Mouse (Mus musculus): ENCODE measurements at regions not wholly inside any gene's neighbourhood (a gene's known extent, or its start where the extent isn't known, plus 50 kb on each side); places are given as distances from the start of the nearest gene placed in this dataset.
A peak's percentile ranks its signal among the peaks of the same experiment; 100 is the strongest.

GRCm38 (mm10) chr16:19203681-19204080 is 110.2 kb downstream of the Olfr164 start:
- H3K27ac ChIP-seq (ENCODE audit: low read depth, low read length): no peak overlapping the region
- no peak overlapping the region for H3K9ac ChIP-seq (replicated peaks; ENCODE audit: low read length, poor library complexity, severe bottlenecking)
- 81% methylated on average over 7 of the region's 7 CpGs for WGBS
- TF ChIP-seq CTCF (IDR thresholded peaks at IDR 0.05): no peak
- no peak overlapping the region for H3K4me2 ChIP-seq (ENCODE audit: low read depth, low read length, poor library complexity, severe bottlenecking)
- no peak overlapping the region for H3K4me3 ChIP-seq (ENCODE audit: low read depth, low read length)
- no peak for ATAC-seq (ENCODE audit: low FRiP score)
- peak; percentile 25 for DNase-seq (ENCODE audit: low spot score)
- no peaks in the 10 kb centered on the region for H3K4me1 ChIP-seq (ENCODE audit: insufficient read depth, low read length)
- H3K27me3 ChIP-seq (ENCODE audit: insufficient read depth, low read length): no peaks in the 10 kb centered on the region
- H3K36me3 ChIP-seq (ENCODE audit: insufficient read depth, low read length): no peaks in the 10 kb centered on the region
- H3K9me3 ChIP-seq (ENCODE audit: low read length): no peaks in the 10 kb centered on the region

DNA sequence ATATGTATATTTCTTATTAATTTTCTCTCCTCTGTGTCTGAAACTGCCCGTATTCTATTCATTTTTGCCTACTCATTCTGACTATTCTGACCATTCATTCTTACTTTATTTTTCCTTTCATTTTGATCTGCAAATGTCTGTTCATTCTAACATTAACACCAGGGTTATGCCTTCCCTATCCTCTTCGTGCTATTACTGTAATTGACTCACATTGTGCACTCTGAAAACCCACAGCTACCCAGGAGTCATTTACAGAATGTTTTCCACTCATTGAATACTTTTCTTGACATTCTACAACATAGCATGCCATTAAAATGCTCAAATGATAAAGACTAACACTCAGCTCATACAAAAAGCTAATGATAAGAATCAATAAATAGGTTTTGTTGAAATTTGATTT is 112.9 kb downstream of the Olfr164 start:
- ATAC-seq (ENCODE audit: low FRiP score) (no peak), DNase-seq (ENCODE audit: low spot score) (no peak)
- H3K27ac ChIP-seq (ENCODE audit: low read depth, low read length): no peak overlapping the region
- no peaks in the 10 kb centered on the region for H3K9me3 ChIP-seq (ENCODE audit: low read length)
- no peak for TF ChIP-seq CTCF (IDR thresholded peaks at IDR 0.05)
- H3K9ac ChIP-seq (replicated peaks; ENCODE audit: low read length, poor library complexity, severe bottlenecking): no peak overlapping the region
- WGBS: 62% methylated on average over 2 of the region's 2 CpGs
- no peaks in the 10 kb centered on the region for H3K36me3 ChIP-seq (ENCODE audit: insufficient read depth, low read length)
- no peak overlapping the region for H3K4me2 ChIP-seq (ENCODE audit: low read depth, low read length, poor library complexity, severe bottlenecking)
- no peak overlapping the region for H3K4me3 ChIP-seq (ENCODE audit: low read depth, low read length)
- H3K27me3 ChIP-seq (ENCODE audit: insufficient read depth, low read length): no peaks in the 10 kb centered on the region
- no peaks in the 10 kb centered on the region for H3K4me1 ChIP-seq (ENCODE audit: insufficient read depth, low read length)

- Histone ChIP-seq H3K9me3 (ENCODE audit: low read length) (no peaks in the 10 kb centered on the region), H3K9ac (replicated peaks; ENCODE audit: low read length, poor library complexity, severe bottlenecking) (no peak overlapping the region), H3K36me3 (ENCODE audit: insufficient read depth, low read length) (no peaks in the 10 kb centered on the region), H3K4me3 (ENCODE audit: low read depth, low read length) (no peak overlapping the region), H3K27ac (ENCODE audit: low read depth, low read length) (no peak overlapping the region), H3K4me2 (ENCODE audit: low read depth, low read length, poor library complexity, severe bottlenecking) (no peak overlapping the region), H3K27me3 (ENCODE audit: insufficient read depth, low read length) (no peaks in the 10 kb centered on the region), H3K4me1 (ENCODE audit: insufficient read depth, low read length) (no peaks in the 10 kb centered on the region)
- TF ChIP-seq CTCF (IDR thresholded peaks at IDR 0.05): no peak
- DNase-seq (ENCODE audit: low spot score) (no peak), ATAC-seq (ENCODE audit: low FRiP score) (no peak)
- 73% methylated on average over 3 of the region's 3 CpGs for WGBS
Measured at GRCm38 (mm10) chr16:19199724-19200544, 113.9 kb downstream of the Olfr164 start.

- H3K27ac ChIP-seq (ENCODE audit: low read depth, low read length): no peak overlapping the region
- H3K4me2 ChIP-seq (ENCODE audit: low read depth, low read length, poor library complexity, severe bottlenecking): no peak overlapping the region
- ATAC-seq (ENCODE audit: low FRiP score) (no peak), DNase-seq (ENCODE audit: low spot score) (no peak)
- H3K9ac ChIP-seq (replicated peaks; ENCODE audit: low read length, poor library complexity, severe bottlenecking): no peak overlapping the region
- H3K4me1 ChIP-seq (ENCODE audit: insufficient read depth, low read length): no peaks in the 10 kb centered on the region
- 65% methylated on average over 6 of the region's 6 CpGs for WGBS
- no peaks in the 10 kb centered on the region for H3K27me3 ChIP-seq (ENCODE audit: insufficient read depth, low read length)
- no peaks in the 10 kb centered on the region for H3K36me3 ChIP-seq (ENCODE audit: insufficient read depth, low read length)
- H3K9me3 ChIP-seq (ENCODE audit: low read length): no peaks in the 10 kb centered on the region
- H3K4me3 ChIP-seq (ENCODE audit: low read depth, low read length): no peak overlapping the region
- TF ChIP-seq CTCF (IDR thresholded peaks at IDR 0.05): no peak
Measured at GRCm38 (mm10) chr16:19198539-19199385, 115.1 kb downstream of the Olfr164 start.

- DNase-seq (ENCODE audit: low spot score): no peak
- Histone ChIP-seq H3K4me1 (ENCODE audit: insufficient read depth, low read length) (no peaks in the 10 kb centered on the region), H3K27me3 (ENCODE audit: insufficient read depth, low read length) (no peaks in the 10 kb centered on the region), H3K9me3 (ENCODE audit: low read length) (no peaks in the 10 kb centered on the region), H3K4me2 (ENCODE audit: low read depth, low read length, poor library complexity, severe bottlenecking) (no peak overlapping the region), H3K4me3 (ENCODE audit: low read depth, low read length) (no peak overlapping the region), H3K9ac (replicated peaks; ENCODE audit: low read length, poor library complexity, severe bottlenecking) (no peak overlapping the region), H3K27ac (ENCODE audit: low read depth, low read length) (no peak overlapping the region), H3K36me3 (ENCODE audit: insufficient read depth, low read length) (no peaks in the 10 kb centered on the region)
- TF ChIP-seq CTCF (IDR thresholded peaks at IDR 0.05): no peak
- ATAC-seq (ENCODE audit: low FRiP score): no peak
Measured at GRCm38 (mm10) chr16:19197638-19198440, 116.0 kb downstream of the Olfr164 start.
